Mouse (Mus musculus) erythroblast, embryonic 14.5 days (primary cell): Measurements from ENCODE around the gene Saysd1.

Experiments used
- GATA1 ChIP-seq: IDR thresholded peaks from 2 replicates; pipeline ENCODE4 v1.6.1; 2012; ENCODE audit warnings: low read length, inconsistent platforms, mixed read lengths
- TAL1 ChIP-seq: IDR thresholded peaks from 3 replicates; pipeline ENCODE4 v1.6.1; 2012; ENCODE audit warnings: low read length, inconsistent platforms, mixed read lengths

- TF ChIP-seq GATA1, result no peak
- TF ChIP-seq TAL1, result no peak
Observed at GRCm38 (mm10) chr14:20047291-20047690, 91.0 kb downstream of the Saysd1 start.
